Mouse (Mus musculus): ENCODE data around the gene Ace2.

Ace2 gene

GRCm38 (mm10) chrX:164178856-164179255 is 39.7 kb downstream of the Ace2 start:
- in situ Hi-C loops (cut with MboI, MseI) = no loop called here

- in situ Hi-C loops (cut with MboI, MseI) = loop anchor here (5.0 to 10.0 kb wide), 2 partner anchors 108 to 215 kb away; no protein-coding TSS in a partner anchor
Measured at GRCm38 (mm10) chrX:164179746-164180145, 40.6 kb downstream of the Ace2 start.

GRCm38 (mm10) chrX:164183844-164184243 is 44.7 kb downstream of the Ace2 start:
- in situ Hi-C loops (cut with MboI, MseI) = loop anchor here (5.0 to 10.0 kb wide), 2 partner anchors 103 to 211 kb away; no protein-coding TSS in a partner anchor

- in situ Hi-C loops (cut with MboI, MseI) = loop anchor here (5.0 to 10.0 kb wide), 2 partner anchors 205 to 257 kb away; no protein-coding TSS in a partner anchor
Measured at GRCm38 (mm10) chrX:164189880-164190279, 50.7 kb downstream of the Ace2 start.

- in situ Hi-C loops (cut with MboI, MseI) = no loop called here
Measured at GRCm38 (mm10) chrX:164197679-164198078, 58.5 kb downstream of the Ace2 start.

GRCm38 (mm10) chrX:164200547-164200946 is 61.4 kb downstream of the Ace2 start:
- in situ Hi-C loops (cut with MboI, MseI) = no loop called here

GRCm38 (mm10) chrX:164221989-164222388 is 82.9 kb downstream of the Ace2 start:
- in situ Hi-C loops (cut with MboI, MseI) = no loop called here

GRCm38 (mm10) chrX:164233380-164233779 is 94.2 kb downstream of the Ace2 start:
- in situ Hi-C loops (cut with MboI, MseI) = no loop called here

Measured in regulatory T cell (primary cell).